Mouse (Mus musculus): ENCODE measurements at regions not wholly inside any gene's neighbourhood (a gene's known extent, or its start where the extent isn't known, plus 50 kb on each side); places are given as distances from the start of the nearest gene placed in this dataset.

GRCm38 (mm10) chr13:26517646-26518045 is 252.3 kb downstream of the Hdgfl1 start:
- H3K4me2 ChIP-seq (ENCODE audit: low read depth, low read length), result no peak overlapping the region
- H3K4me3 ChIP-seq (ENCODE audit: low read depth, low read length), result no peak overlapping the region
- no peaks in the 10 kb centered on the region for H3K36me3 ChIP-seq (replicated peaks; ENCODE audit: insufficient read depth, low read length)
- no peak overlapping the region for H3K9ac ChIP-seq (replicated peaks)
- H3K27me3 ChIP-seq (ENCODE audit: insufficient read depth, low read length), result no peaks in the 10 kb centered on the region
- ATAC-seq (no peak), DNase-seq (no peak)
- no peak for TF ChIP-seq EP300 (IDR thresholded peaks at IDR 0.05; ENCODE audit: low read depth)
- no peak for TF ChIP-seq CTCF (IDR thresholded peaks at IDR 0.05; ENCODE audit: low read depth)
- WGBS (ENCODE audit: insufficient replicate concordance), result 55% methylated on average over 4 of the region's 4 CpGs
- H3K27ac ChIP-seq (ENCODE audit: low read depth), result no peak overlapping the region
- no peaks in the 10 kb centered on the region for H3K4me1 ChIP-seq (ENCODE audit: insufficient read depth)
- no peaks in the 10 kb centered on the region for H3K9me3 ChIP-seq (ENCODE audit: low read length)

- Histone ChIP-seq H3K9ac (replicated peaks) (no peak overlapping the region), H3K9me3 (ENCODE audit: low read length) (no peaks in the 10 kb centered on the region), H3K36me3 (replicated peaks; ENCODE audit: insufficient read depth, low read length) (no peaks in the 10 kb centered on the region), H3K4me3 (ENCODE audit: low read depth, low read length) (no peak overlapping the region), H3K27ac (ENCODE audit: low read depth) (no peak overlapping the region), H3K4me1 (ENCODE audit: insufficient read depth) (no peaks in the 10 kb centered on the region), H3K4me2 (ENCODE audit: low read depth, low read length) (no peak overlapping the region), H3K27me3 (ENCODE audit: insufficient read depth, low read length) (no peaks in the 10 kb centered on the region)
- DNase-seq, result no peak
- WGBS (ENCODE audit: insufficient replicate concordance), result 70% methylated on average over 4 of the region's 4 CpGs
- TF ChIP-seq EP300 (IDR thresholded peaks at IDR 0.05; ENCODE audit: low read depth), result no peak
- TF ChIP-seq CTCF (IDR thresholded peaks at IDR 0.05; ENCODE audit: low read depth), result no peak
- ATAC-seq, result no peak
These were observed 259.5 kb downstream of the Hdgfl1 start for GRCm38 (mm10) chr13:26510448-26510847.

- Histone ChIP-seq H3K4me1 (ENCODE audit: insufficient read depth) (no peaks in the 10 kb centered on the region), H3K4me3 (ENCODE audit: low read depth, low read length) (no peak overlapping the region), H3K9ac (replicated peaks) (no peak overlapping the region), H3K27me3 (ENCODE audit: insufficient read depth, low read length) (no peaks in the 10 kb centered on the region), H3K9me3 (ENCODE audit: low read length) (no peaks in the 10 kb centered on the region), H3K36me3 (replicated peaks; ENCODE audit: insufficient read depth, low read length) (no peaks in the 10 kb centered on the region), H3K4me2 (ENCODE audit: low read depth, low read length) (no peak overlapping the region), H3K27ac (ENCODE audit: low read depth) (no peak overlapping the region)
- 77% methylated on average over 3 of the region's 3 CpGs for WGBS (ENCODE audit: insufficient replicate concordance)
- DNase-seq, result no peak
- ATAC-seq, result no peak
- TF ChIP-seq EP300 (IDR thresholded peaks at IDR 0.05; ENCODE audit: low read depth) (no peak), CTCF (IDR thresholded peaks at IDR 0.05; ENCODE audit: low read depth) (no peak)
These were observed 260.1 kb downstream of the Hdgfl1 start for GRCm38 (mm10) chr13:26509841-26510240.

- ATAC-seq (no peak), DNase-seq (no peak)
- no peak for TF ChIP-seq EP300 (IDR thresholded peaks at IDR 0.05; ENCODE audit: low read depth)
- TF ChIP-seq CTCF (IDR thresholded peaks at IDR 0.05; ENCODE audit: low read depth), result no peak
- Histone ChIP-seq H3K4me2 (ENCODE audit: low read depth, low read length) (no peak overlapping the region), H3K9ac (replicated peaks) (no peak overlapping the region), H3K27ac (ENCODE audit: low read depth) (no peak overlapping the region), H3K9me3 (ENCODE audit: low read length) (no peaks in the 10 kb centered on the region), H3K4me3 (ENCODE audit: low read depth, low read length) (no peak overlapping the region), H3K4me1 (ENCODE audit: insufficient read depth) (no peaks in the 10 kb centered on the region), H3K27me3 (ENCODE audit: insufficient read depth, low read length) (no peaks in the 10 kb centered on the region), H3K36me3 (replicated peaks; ENCODE audit: insufficient read depth, low read length) (no peaks in the 10 kb centered on the region)
- WGBS (ENCODE audit: insufficient replicate concordance), result 78% methylated on average over 1 of the region's 1 CpGs
These were observed 266.2 kb downstream of the Hdgfl1 start for GRCm38 (mm10) chr13:26503744-26504143.

- H3K9ac ChIP-seq (replicated peaks), result no peak overlapping the region
- whole genome bisulfite sequencing (ENCODE audit: insufficient replicate concordance), result 46% methylated on average over 2 of the region's 2 CpGs
- H3K27me3 ChIP-seq (ENCODE audit: insufficient read depth, low read length), result no peaks in the 10 kb centered on the region
- H3K4me3 ChIP-seq (ENCODE audit: low read depth, low read length), result no peak overlapping the region
- H3K4me2 ChIP-seq (ENCODE audit: low read depth, low read length), result no peak overlapping the region
- no peak overlapping the region for H3K27ac ChIP-seq (ENCODE audit: low read depth)
- DNase-seq (no peak), ATAC-seq (no peak)
- H3K9me3 ChIP-seq (ENCODE audit: low read length), result no peaks in the 10 kb centered on the region
- H3K36me3 ChIP-seq (replicated peaks; ENCODE audit: insufficient read depth, low read length), result no peaks in the 10 kb centered on the region
- TF ChIP-seq CTCF (IDR thresholded peaks at IDR 0.05; ENCODE audit: low read depth) (no peak), EP300 (IDR thresholded peaks at IDR 0.05; ENCODE audit: low read depth) (no peak)
- no peaks in the 10 kb centered on the region for H3K4me1 ChIP-seq (ENCODE audit: insufficient read depth)
These were observed 272.9 kb downstream of the Hdgfl1 start for GRCm38 (mm10) chr13:26497086-26497485.

- no peak for ATAC-seq
- H3K27me3 ChIP-seq (ENCODE audit: insufficient read depth, low read length), result no peaks in the 10 kb centered on the region
These were observed 274.1 kb downstream of the Hdgfl1 start for GRCm38 (mm10) chr13:26495871-26496270.

GRCm38 (mm10) chr13:26469343-26469742 is 300.6 kb downstream of the Hdgfl1 start:
- Histone ChIP-seq H3K9ac (replicated peaks) (no peak overlapping the region), H3K27me3 (ENCODE audit: insufficient read depth, low read length) (no peaks in the 10 kb centered on the region), H3K27ac (ENCODE audit: low read depth) (no peak overlapping the region), H3K9me3 (ENCODE audit: low read length) (no peaks in the 10 kb centered on the region), H3K36me3 (replicated peaks; ENCODE audit: insufficient read depth, low read length) (no peaks in the 10 kb centered on the region), H3K4me3 (ENCODE audit: low read depth, low read length) (no peak overlapping the region), H3K4me1 (ENCODE audit: insufficient read depth) (no peaks in the 10 kb centered on the region), H3K4me2 (ENCODE audit: low read depth, low read length) (no peak overlapping the region)
- 55% methylated on average over 3 of the region's 3 CpGs for WGBS (ENCODE audit: insufficient replicate concordance)
- DNase-seq (no peak), ATAC-seq (no peak)
- no peak for TF ChIP-seq EP300 (IDR thresholded peaks at IDR 0.05; ENCODE audit: low read depth)
- no peak for TF ChIP-seq CTCF (IDR thresholded peaks at IDR 0.05; ENCODE audit: low read depth)

More at GRCm38 (mm10) chr13:26495871-26496270, 274.1 kb downstream of the Hdgfl1 start:
- Histone ChIP-seq H3K9me3 (ENCODE audit: low read length) (no peaks in the 10 kb centered on the region), H3K4me3 (ENCODE audit: low read depth, low read length) (no peak overlapping the region), H3K4me1 (ENCODE audit: insufficient read depth) (no peaks in the 10 kb centered on the region), H3K4me2 (ENCODE audit: low read depth, low read length) (no peak overlapping the region), H3K36me3 (replicated peaks; ENCODE audit: insufficient read depth, low read length) (no peaks in the 10 kb centered on the region), H3K27ac (ENCODE audit: low read depth) (no peak overlapping the region), H3K9ac (replicated peaks) (no peak overlapping the region)
- TF ChIP-seq CTCF (IDR thresholded peaks at IDR 0.05; ENCODE audit: low read depth), result no peak
- DNase-seq, result no peak
